Mouse (Mus musculus) stomach, embryonic 14.5 days (tissue): Measurements from ENCODE around the gene Tdrd7. TPM values are rescaled to one million over a fixed set of nuclear protein-coding genes. Genes with fewer than 3 reads are reported as not detected.

Experiments
- ATAC-seq: fragments of 200-750 bp; cut with Nextera tagmentation; 2 replicates; pipeline ENCODE4 v1.8.0; 2017; ENCODE audit warnings: low read depth, moderate TSS enrichment; ENCODE audit not compliant: insufficient number of reproducible peaks, insufficient read depth, low FRiP score
- H3K27ac ChIP-seq: fragments of 300-500 bp; sonication (generic); 2 replicates; pipeline ENCODE4 v1.5.1; 2014; ENCODE audit warnings: mild to moderate bottlenecking, low read length, moderate library complexity, mixed read lengths
- H3K27me3 ChIP-seq: fragments of 300-500 bp; sonication (generic); 2 replicates; pipeline ENCODE4 v1.6.1; 2014; ENCODE audit warnings: low read length, control low read depth, mixed read lengths; ENCODE audit not compliant: control insufficient read depth, insufficient read depth
- H3K36me3 ChIP-seq: fragments of 300-500 bp; sonication (generic); 2 replicates; pipeline ENCODE4 v1.6.1; 2014; ENCODE audit warnings: mild to moderate bottlenecking, control low read depth, low read length, moderate library complexity, mixed read lengths; ENCODE audit not compliant: control insufficient read depth, insufficient read depth
- H3K4me1 ChIP-seq: fragments of 300-500 bp; sonication (generic); 2 replicates; pipeline ENCODE4 v1.6.1; 2014; ENCODE audit warnings: low read length, control low read depth, mixed read lengths; ENCODE audit not compliant: control insufficient read depth, insufficient read depth
- H3K4me2 ChIP-seq: fragments of 300-500 bp; sonication (generic); replicated peaks from 2 replicates; pipeline ENCODE4 v1.6.1; 2014; ENCODE audit warnings: low read depth, low read length, control low read depth
- H3K4me3 ChIP-seq: fragments of 300-500 bp; sonication (generic); 2 replicates; pipeline ENCODE4 v1.5.1; 2014; ENCODE audit warnings: low read depth, low read length, control low read depth
- H3K9ac ChIP-seq: fragments of 300-500 bp; sonication (generic); replicated peaks from 2 replicates; pipeline ENCODE4 v1.6.1; 2014; ENCODE audit warnings: low read depth, mild to moderate bottlenecking, control low read depth, low read length, moderate library complexity, mixed read lengths
- H3K9me3 ChIP-seq: fragments of 300-500 bp; sonication (generic); 2 replicates; pipeline ENCODE4 v1.6.1; 2016; ENCODE audit warnings: low read depth, low read length, control low read depth; ENCODE audit not compliant: control insufficient read depth
- WGBS: fragments of 180-500 bp; shearing (Covaris S2); extraction: QIAGEN DNeasy Blood & Tissue Kit; methylation state at CpG from one replicate; pipeline ENCODE4 v1.1.7; 2014; 5-methylcytosine and 5-hydroxymethylcytosine counted together
- polyA plus RNA-seq: library from polyadenylated mRNA; unstranded; fragments of >200 nt; fragmentation: Nextera tagmentation; extraction: Ambion mirVana; gene quantifications from 2 replicates; pipeline ENCODE4 v1.2.1, GENCODE M21; 2014

Gene Tdrd7
- polyA plus RNA-seq, 1 experiment from 2014 or later: 21.0 TPM

DNA sequence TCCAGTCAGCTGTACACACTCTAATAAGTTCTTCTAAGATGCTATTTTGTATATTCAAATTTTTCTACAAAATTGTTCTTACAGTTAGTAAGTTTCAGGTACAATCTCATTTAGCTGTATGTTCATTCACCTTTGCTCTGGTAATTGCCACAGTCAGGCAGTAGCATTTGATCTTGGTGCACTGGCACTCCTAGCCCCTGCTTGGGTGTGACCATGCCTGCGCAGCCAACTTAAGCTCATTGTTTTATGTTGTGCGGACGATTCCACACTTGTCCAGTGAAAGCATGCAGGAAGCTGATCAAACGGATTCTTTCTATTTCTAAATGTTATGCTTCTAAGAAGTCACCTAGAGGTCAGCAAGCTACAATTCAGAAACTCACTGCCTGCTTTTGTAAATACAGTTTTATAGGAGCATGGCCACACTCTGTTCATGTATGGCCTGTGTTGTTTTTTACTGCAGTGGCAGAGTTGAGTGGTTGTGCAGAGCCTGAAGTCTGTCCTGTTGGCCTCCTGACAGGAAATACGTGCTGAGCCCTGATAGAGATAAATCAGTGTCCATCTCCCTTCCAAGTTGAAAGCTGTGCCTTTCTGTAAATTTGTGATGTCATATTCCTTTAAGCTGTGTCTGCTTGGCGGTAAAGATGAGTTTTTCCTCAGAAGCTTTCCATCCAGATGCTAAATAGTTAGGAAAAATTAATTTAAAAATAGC is 25.4 kb downstream of the Tdrd7 start:
- no peak for ATAC-seq
- no peaks in the 10 kb centered on the region for H3K27me3 ChIP-seq
- no peak overlapping the region for H3K9ac ChIP-seq
- peaks cover 6% of the 10 kb centered on the region; the same call in 1 of the 2 replicates for H3K4me1 ChIP-seq
- H3K36me3 ChIP-seq: no peaks in the 10 kb centered on the region; the same call in 1 of the 2 replicates
- 21% methylated on average over 6 of the region's 6 CpGs for WGBS
- no peak overlapping the region; the same call in 1 of the 2 replicates for H3K27ac ChIP-seq
- H3K4me2 ChIP-seq: no peak overlapping the region
- H3K4me3 ChIP-seq: no peak overlapping the region
- no peaks in the 10 kb centered on the region for H3K9me3 ChIP-seq

DNA sequence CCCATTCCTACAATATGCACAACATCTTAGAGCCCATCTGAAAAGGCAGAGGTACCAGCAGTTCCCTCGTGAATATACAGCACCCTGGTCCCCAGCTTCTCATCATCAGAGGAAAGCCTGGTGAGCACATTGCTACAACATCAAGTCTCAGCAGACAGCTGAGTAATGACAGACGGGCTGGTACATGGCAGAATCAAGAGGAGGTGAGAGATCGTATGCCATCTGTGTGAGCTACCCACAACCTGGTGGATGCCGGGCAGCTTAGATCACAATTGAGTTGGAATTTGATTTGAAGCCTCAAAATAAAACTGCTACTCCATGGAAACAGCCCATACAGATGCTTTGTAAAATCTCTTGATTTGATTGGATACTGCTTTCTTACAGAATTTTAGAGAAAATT is 33.4 kb downstream of the Tdrd7 start:
- ATAC-seq: no peak
- WGBS: 89% methylated on average over 4 of the region's 4 CpGs
- H3K27ac ChIP-seq: no peak overlapping the region

DNA sequence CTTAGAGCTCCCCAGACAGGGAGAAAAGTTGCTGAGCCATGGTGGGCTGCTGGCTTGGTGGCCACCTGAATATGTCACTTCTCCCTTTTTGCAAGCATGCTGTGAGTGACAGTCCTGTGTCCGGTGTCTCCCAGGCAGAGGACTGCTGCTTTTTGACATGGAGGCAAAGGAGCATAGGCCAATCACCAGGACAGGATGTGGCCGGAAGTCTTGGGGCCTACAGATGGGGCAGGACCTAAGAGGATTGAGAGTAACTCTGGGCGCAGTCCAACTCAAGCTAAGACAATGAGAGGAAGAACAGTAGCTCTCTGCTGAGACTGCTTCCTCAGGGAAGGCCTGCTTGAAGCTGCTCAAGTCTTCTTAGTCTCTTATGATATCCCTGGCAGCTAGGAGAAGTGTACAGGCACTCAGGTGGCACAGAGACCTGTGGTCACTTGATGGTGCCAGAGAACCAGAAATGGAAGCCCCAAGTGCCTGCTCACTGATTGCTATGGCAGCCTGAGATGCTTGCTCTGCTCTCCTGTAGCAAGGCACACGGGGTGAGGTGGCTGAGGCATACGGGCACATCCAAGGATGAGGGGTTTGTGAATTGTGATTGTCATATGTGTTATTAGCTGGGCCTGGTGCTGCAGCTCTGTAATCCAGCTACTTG is 43.1 kb downstream of the Tdrd7 start:
- H3K4me2 ChIP-seq: no peak overlapping the region
- H3K9ac ChIP-seq: no peak overlapping the region
- H3K27ac ChIP-seq: no peak overlapping the region
- H3K4me1 ChIP-seq: no peaks in the 10 kb centered on the region
- no peak for ATAC-seq
- H3K9me3 ChIP-seq: no peaks in the 10 kb centered on the region
- 72% methylated on average over 5 of the region's 5 CpGs for WGBS
- H3K36me3 ChIP-seq: no peaks in the 10 kb centered on the region
- no peak overlapping the region for H3K4me3 ChIP-seq
- no peaks in the 10 kb centered on the region for H3K27me3 ChIP-seq

More for the DNA sequence above, 33.4 kb downstream of the Tdrd7 start:
- Histone ChIP-seq H3K36me3 (no peaks in the 10 kb centered on the region; the same call in 1 of the 2 replicates), H3K4me2 (no peak overlapping the region), H3K4me1 (no peaks in the 10 kb centered on the region), H3K9ac (no peak overlapping the region), H3K4me3 (no peak overlapping the region), H3K9me3 (no peaks in the 10 kb centered on the region), H3K27me3 (no peaks in the 10 kb centered on the region)

DNA sequence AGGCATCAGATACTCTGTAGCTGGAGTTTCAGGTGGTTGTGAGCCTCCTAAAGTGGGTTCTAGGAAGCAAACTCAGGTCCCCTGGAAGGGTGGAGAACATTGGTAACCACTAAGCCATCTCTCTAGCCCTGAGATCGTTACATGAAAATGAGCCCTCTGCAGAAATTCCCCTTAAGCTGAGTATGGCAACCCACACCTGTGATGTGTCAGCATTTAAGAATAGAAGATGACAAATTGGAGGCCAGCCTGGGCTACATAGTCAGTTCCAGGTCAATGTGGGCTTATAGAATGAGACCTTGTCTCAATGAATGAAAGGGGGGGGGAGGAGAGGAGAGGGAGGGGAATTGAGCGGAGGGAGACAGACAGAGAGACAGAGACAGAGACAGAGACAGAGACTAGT is 46.6 kb downstream of the Tdrd7 start:
- Histone ChIP-seq H3K36me3 (no peaks in the 10 kb centered on the region), H3K4me3 (no peak overlapping the region), H3K27me3 (no peaks in the 10 kb centered on the region), H3K4me1 (no peaks in the 10 kb centered on the region), H3K4me2 (no peak overlapping the region), H3K27ac (no peak overlapping the region), H3K9me3 (no peaks in the 10 kb centered on the region), H3K9ac (no peak overlapping the region)
- WGBS: 92% methylated on average over 2 of the region's 2 CpGs
- ATAC-seq: no peak

DNA sequence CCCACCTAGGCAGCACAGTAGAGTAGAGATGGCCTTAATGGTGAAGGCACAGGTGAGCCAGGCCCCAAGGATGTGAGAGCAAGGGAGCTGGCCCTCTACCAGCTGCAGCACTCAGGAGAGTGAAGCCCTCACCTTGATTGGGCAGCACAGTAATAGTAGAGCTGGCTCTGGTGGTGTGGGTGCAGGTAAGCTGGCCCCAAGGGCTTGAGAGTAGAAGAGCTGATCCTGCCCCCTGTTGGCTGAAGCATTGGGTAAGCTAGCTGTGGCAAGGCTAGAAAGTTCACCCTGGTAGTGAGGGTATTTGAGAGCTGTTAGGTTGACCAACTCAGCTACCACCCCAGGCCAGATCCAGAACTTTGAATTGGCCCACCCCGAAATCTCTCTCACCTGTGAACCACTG is 50.5 kb downstream of the Tdrd7 start:
- Histone ChIP-seq H3K4me2 (no peak overlapping the region), H3K4me1 (no peaks in the 10 kb centered on the region), H3K9ac (no peak overlapping the region), H3K27me3 (no peaks in the 10 kb centered on the region), H3K4me3 (no peak overlapping the region), H3K9me3 (no peaks in the 10 kb centered on the region), H3K27ac (no peak overlapping the region), H3K36me3 (no peaks in the 10 kb centered on the region)
- ATAC-seq: no peak
- WGBS: 86% methylated on average over 1 of the region's 1 CpGs

DNA sequence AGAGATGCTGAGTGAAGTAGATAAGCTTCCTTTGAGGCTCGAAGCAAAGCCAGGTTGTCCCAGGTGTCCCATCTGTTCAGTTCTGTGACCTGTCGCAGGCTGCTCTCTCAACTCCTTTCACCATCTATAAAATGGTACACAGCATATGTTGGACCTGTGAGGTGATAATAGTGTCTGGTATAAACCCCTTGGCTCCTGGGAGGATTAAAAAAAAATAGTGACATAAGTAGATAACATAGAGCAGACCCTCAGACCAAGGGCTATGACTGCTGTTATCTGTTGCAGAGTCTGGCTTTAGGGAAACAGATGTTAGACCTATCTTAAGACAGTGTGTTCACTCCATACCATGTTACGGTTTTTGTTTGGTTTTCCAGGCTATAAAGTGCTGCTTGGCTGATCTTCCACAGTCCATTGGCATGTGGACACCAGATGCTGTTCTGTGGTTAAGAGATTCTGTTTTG is 57.9 kb downstream of the Tdrd7 start:
- WGBS: 60% methylated on average over 3 of the region's 3 CpGs
- H3K9ac ChIP-seq: no peak overlapping the region
- no peaks in the 10 kb centered on the region for H3K4me1 ChIP-seq
- no peaks in the 10 kb centered on the region for H3K36me3 ChIP-seq
- H3K27me3 ChIP-seq: no peaks in the 10 kb centered on the region
- no peaks in the 10 kb centered on the region for H3K9me3 ChIP-seq
- no peak overlapping the region for H3K27ac ChIP-seq
- ATAC-seq: no peak
- H3K4me2 ChIP-seq: no peak overlapping the region
- no peak overlapping the region for H3K4me3 ChIP-seq

DNA sequence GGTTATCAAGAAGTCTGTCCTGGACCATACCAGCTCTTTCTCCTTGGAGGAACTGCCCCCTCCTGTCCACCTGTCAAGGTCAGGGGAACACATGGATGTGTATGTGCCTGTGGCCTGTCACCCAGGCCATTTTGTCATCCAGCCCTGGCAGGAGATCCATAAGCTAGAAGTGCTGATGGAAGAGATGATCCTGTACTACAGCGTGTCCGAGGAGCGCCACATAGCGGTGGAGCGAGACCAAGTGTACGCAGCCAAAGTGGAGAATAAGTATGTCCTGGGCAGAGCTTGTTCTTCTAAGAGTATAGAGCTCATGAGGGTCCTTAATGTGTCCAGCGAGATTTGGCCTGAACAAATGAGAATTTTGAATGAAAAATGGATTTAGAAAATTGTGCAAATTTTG is 60.8 kb downstream of the Tdrd7 start:
- no peak for ATAC-seq
- H3K4me3 ChIP-seq: no peak overlapping the region
- H3K36me3 ChIP-seq: no peaks in the 10 kb centered on the region
- no peaks in the 10 kb centered on the region for H3K9me3 ChIP-seq
- H3K27ac ChIP-seq: no peak overlapping the region
- H3K4me1 ChIP-seq: no peaks in the 10 kb centered on the region
- no peak overlapping the region for H3K9ac ChIP-seq
- H3K27me3 ChIP-seq: no peaks in the 10 kb centered on the region
- WGBS: 45% methylated on average over 7 of the region's 7 CpGs
- H3K4me2 ChIP-seq: no peak overlapping the region

DNA sequence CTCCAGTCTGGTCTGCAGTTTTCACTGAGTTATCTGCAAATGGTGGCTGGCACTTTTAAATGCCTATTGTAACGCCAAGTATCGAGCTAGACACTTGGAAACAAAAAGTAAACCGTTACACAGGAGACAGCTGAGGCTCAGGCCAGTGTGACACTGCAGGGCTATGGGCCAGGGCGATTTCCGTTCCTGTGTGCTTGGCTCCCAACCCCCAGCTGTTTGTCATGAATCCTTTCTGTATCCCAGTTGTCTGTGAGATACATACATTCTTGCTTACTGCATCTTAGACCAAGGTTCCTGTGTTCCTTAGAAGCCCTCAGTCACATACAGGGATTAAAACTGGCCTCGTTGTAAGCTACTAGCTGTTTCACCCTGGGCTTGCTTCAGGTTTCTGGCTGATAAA is 63.1 kb downstream of the Tdrd7 start:
- no peaks in the 10 kb centered on the region for H3K4me1 ChIP-seq
- no peaks in the 10 kb centered on the region for H3K9me3 ChIP-seq
- WGBS: 72% methylated on average over 6 of the region's 6 CpGs
- no peak overlapping the region for H3K4me2 ChIP-seq
- H3K4me3 ChIP-seq: no peak overlapping the region
- no peaks in the 10 kb centered on the region for H3K36me3 ChIP-seq
- ATAC-seq: no peak
- no peaks in the 10 kb centered on the region for H3K27me3 ChIP-seq
- no peak overlapping the region for H3K9ac ChIP-seq
- no peak overlapping the region for H3K27ac ChIP-seq
